Mouse (Mus musculus) forebrain, embryonic 16.5 days (tissue): ENCODE measurements around the gene Zc3hc1. TPM values are rescaled to one million over a fixed set of nuclear protein-coding genes. Genes with fewer than 3 reads are reported as not detected.

Experiments used
- ATAC-seq: fragments of 200-750 bp; cut with Nextera tagmentation; 2 replicates; pipeline ENCODE4 v1.8.0; 2017; ENCODE audit warnings: mild to moderate bottlenecking, moderate library complexity
- H3K27ac ChIP-seq: fragments of 300-500 bp; sonication (generic); 2 replicates; pipeline ENCODE4 v1.5.1; 2014; ENCODE audit warnings: low read length, control low read depth
- H3K27me3 ChIP-seq: fragments of 300-500 bp; sonication (generic); replicated peaks from 2 replicates; pipeline ENCODE4 v1.6.1; 2014; ENCODE audit warnings: low read length; ENCODE audit not compliant: control insufficient read depth, insufficient read depth
- H3K36me3 ChIP-seq: fragments of 300-500 bp; sonication (generic); 2 replicates; pipeline ENCODE4 v1.6.1; 2014; ENCODE audit not compliant: control insufficient read depth, insufficient read depth
- H3K4me1 ChIP-seq: fragments of 300-500 bp; sonication (generic); replicated peaks from 2 replicates; pipeline ENCODE4 v1.6.1; 2014; ENCODE audit warnings: low read length; ENCODE audit not compliant: control insufficient read depth, insufficient read depth
- H3K4me2 ChIP-seq: fragments of 300-500 bp; sonication (generic); 2 replicates; pipeline ENCODE4 v1.6.1; 2014; ENCODE audit warnings: mild to moderate bottlenecking, low read length, control low read depth
- H3K4me3 ChIP-seq: fragments of 300-500 bp; sonication (generic); replicated peaks from 2 replicates; pipeline ENCODE4 v1.5.1; 2014; ENCODE audit warnings: mild to moderate bottlenecking, low read length, control low read depth
- H3K9ac ChIP-seq: fragments of 300-500 bp; sonication (generic); replicated peaks from 2 replicates; pipeline ENCODE4 v1.6.1; 2014; ENCODE audit warnings: low read depth, low read length, control low read depth
- H3K9me3 ChIP-seq: fragments of 300-500 bp; sonication (generic); 2 replicates; pipeline ENCODE4 v1.6.1; 2016; ENCODE audit warnings: low read length; ENCODE audit not compliant: control insufficient read depth
- WGBS: fragments of 180-500 bp; shearing (Covaris S2); extraction: QIAGEN DNeasy Blood & Tissue Kit; methylation state at CpG from one replicate; pipeline ENCODE4 v1.1.7; 2014; 5-methylcytosine and 5-hydroxymethylcytosine counted together
- polyA plus RNA-seq: library from polyadenylated mRNA; unstranded; fragments of >200 nt; fragmentation: Nextera tagmentation; extraction: Ambion mirVana; gene quantifications from 2 replicates; pipeline ENCODE4 v1.2.1, GENCODE M21; 2015

The Zc3hc1 gene
- polyA plus RNA-seq, 1 experiment from 2014 or later = 72.6 TPM

DNA sequence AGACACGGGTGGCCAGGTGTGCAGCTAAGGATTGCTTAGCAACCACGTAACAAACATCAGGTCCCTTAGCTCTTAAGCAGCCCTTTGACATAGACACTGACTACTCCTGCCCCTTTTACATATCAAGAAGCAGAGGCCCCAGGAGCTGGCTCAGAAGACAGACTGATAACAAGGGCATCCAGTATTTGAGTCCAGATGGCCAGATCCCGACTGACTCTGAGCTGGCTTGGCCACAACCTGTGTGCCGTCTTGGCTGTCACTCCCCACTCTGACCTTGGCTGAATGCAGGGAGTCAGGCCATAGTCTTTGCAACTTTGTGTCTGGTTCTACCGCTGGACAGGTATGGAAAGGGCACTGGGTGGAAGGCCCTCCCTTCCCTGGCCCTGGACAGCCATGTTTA is 34.7 kb downstream of the Zc3hc1 start:
- no peaks in the 10 kb centered on the region for H3K27me3 ChIP-seq
- no peak for ATAC-seq
- H3K36me3 ChIP-seq = no peaks in the 10 kb centered on the region
- H3K27ac ChIP-seq = no peak overlapping the region
- H3K9ac ChIP-seq = no peak overlapping the region
- no peak overlapping the region for H3K4me3 ChIP-seq
- WGBS = 89% methylated on average over 5 of the region's 5 CpGs
- no peaks in the 10 kb centered on the region for H3K4me1 ChIP-seq
- H3K9me3 ChIP-seq = no peaks in the 10 kb centered on the region
- H3K4me2 ChIP-seq = no peak overlapping the region

- Histone ChIP-seq H3K4me2 (no peak overlapping the region), H3K9ac (no peak overlapping the region), H3K36me3 (no peaks in the 10 kb centered on the region), H3K9me3 (no peaks in the 10 kb centered on the region), H3K27ac (no peak overlapping the region), H3K4me1 (no peaks in the 10 kb centered on the region), H3K4me3 (no peak overlapping the region), H3K27me3 (no peaks in the 10 kb centered on the region)
- ATAC-seq = no peak
- 76% methylated on average over 8 of the region's 8 CpGs for WGBS
Measured at GRCm38 (mm10) chr6:30355701-30356100, 35.1 kb downstream of the Zc3hc1 start.

DNA sequence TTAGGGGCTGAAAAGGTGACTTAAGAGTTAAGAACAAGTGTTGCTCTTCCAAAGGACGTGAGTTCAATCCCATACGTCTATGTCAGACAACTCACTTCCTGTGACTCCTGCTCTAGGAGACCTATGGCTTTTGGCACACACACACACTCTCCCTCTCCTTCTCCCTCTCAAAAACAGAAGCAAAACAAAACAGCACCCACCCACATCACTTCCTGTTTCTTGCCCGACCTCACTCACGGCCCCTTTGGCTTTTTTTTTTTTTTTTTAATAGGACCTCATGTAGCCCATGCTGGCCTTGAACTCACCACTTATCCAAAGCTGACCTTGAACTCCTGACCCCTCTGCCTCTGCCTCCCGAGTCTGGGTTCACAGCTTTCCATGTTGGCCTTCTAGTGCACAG is 36.1 kb downstream of the Zc3hc1 start:
- Histone ChIP-seq H3K4me3 (no peak overlapping the region), H3K4me1 (no peaks in the 10 kb centered on the region), H3K27me3 (no peaks in the 10 kb centered on the region), H3K27ac (no peak overlapping the region), H3K9ac (no peak overlapping the region), H3K4me2 (no peak overlapping the region), H3K36me3 (no peaks in the 10 kb centered on the region), H3K9me3 (no peaks in the 10 kb centered on the region)
- 77% methylated on average over 5 of the region's 5 CpGs for WGBS
- ATAC-seq = no peak

- Histone ChIP-seq H3K27me3 (no peaks in the 10 kb centered on the region), H3K36me3 (no peaks in the 10 kb centered on the region), H3K4me3 (no peak overlapping the region), H3K4me2 (no peak overlapping the region), H3K9me3 (no peaks in the 10 kb centered on the region), H3K9ac (no peak overlapping the region), H3K4me1 (no peaks in the 10 kb centered on the region), H3K27ac (no peak overlapping the region)
- ATAC-seq = no peak
- WGBS = 75% methylated on average over 8 of the region's 8 CpGs
Measured at GRCm38 (mm10) chr6:30353661-30354060, 37.2 kb downstream of the Zc3hc1 start.

GRCm38 (mm10) chr6:30352762-30353161 is 38.1 kb downstream of the Zc3hc1 start:
- no peaks in the 10 kb centered on the region for H3K4me1 ChIP-seq
- 67% methylated on average over 8 of the region's 8 CpGs for WGBS
- H3K9me3 ChIP-seq = no peaks in the 10 kb centered on the region
- H3K27ac ChIP-seq = no peak overlapping the region
- no peak for ATAC-seq
- H3K36me3 ChIP-seq = no peaks in the 10 kb centered on the region
- H3K9ac ChIP-seq = no peak overlapping the region
- H3K4me2 ChIP-seq = no peak overlapping the region
- H3K27me3 ChIP-seq = no peaks in the 10 kb centered on the region
- no peak overlapping the region for H3K4me3 ChIP-seq

DNA sequence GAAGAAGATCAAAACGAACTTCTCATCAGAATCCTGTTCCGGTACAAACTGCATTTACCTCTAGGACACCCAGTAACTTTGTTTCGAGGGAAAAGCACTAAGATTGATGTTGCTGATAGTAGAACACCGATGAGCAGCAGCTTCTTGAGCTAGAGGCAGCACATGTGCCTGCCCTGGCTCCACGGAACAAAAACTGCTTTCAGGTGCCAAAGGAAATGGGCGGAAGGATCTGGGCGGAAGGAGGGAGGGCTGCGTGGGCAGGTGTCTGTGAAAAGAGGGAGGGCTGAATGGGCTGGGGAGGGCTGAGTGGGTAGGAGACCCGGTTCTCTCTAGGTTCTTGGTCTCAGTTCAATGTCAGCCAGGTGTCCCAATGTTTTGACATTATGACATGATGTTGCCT is 39.5 kb downstream of the Zc3hc1 start:
- Histone ChIP-seq H3K27ac (no peak overlapping the region), H3K9me3 (no peaks in the 10 kb centered on the region), H3K4me3 (no peak overlapping the region), H3K36me3 (no peaks in the 10 kb centered on the region), H3K4me1 (no peaks in the 10 kb centered on the region), H3K27me3 (no peaks in the 10 kb centered on the region), H3K4me2 (no peak overlapping the region), H3K9ac (no peak overlapping the region)
- ATAC-seq = no peak
- 79% methylated on average over 9 of the region's 9 CpGs for WGBS

DNA sequence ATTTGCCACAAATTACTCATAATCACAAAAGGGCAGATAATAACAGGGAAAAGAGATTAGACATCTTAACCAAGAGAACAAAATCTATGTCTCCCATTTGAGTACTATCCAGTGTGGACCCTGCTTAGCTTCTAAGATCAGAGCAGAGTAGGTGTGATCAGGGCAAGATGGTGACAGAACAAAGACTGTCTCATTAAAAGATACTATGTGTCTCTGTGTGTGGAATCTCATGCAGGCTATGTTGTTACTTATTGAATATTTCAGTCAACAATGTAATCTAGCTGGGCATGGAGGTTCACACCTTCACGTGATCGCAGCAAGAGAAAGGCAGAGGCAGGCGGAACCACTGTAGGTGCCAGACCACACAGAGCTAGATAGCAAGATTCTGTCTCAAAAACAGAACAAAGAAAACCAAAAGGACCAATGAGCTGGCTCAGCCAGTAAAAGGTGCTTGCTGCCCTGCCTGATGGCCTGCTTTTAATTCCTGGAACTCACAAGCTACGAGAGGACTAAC is 43.5 kb downstream of the Zc3hc1 start:
- no peaks in the 10 kb centered on the region for H3K36me3 ChIP-seq
- no peak overlapping the region for H3K4me2 ChIP-seq
- ATAC-seq = no peak
- no peak overlapping the region for H3K27ac ChIP-seq
- 65% methylated on average over 4 of the region's 4 CpGs for WGBS
- H3K9me3 ChIP-seq = no peaks in the 10 kb centered on the region
- H3K27me3 ChIP-seq = no peaks in the 10 kb centered on the region
- no peaks in the 10 kb centered on the region for H3K4me1 ChIP-seq
- H3K4me3 ChIP-seq = no peak overlapping the region
- H3K9ac ChIP-seq = no peak overlapping the region

GRCm38 (mm10) chr6:30346737-30347136 is 44.1 kb downstream of the Zc3hc1 start:
- Histone ChIP-seq H3K4me3 (no peak overlapping the region), H3K36me3 (no peaks in the 10 kb centered on the region), H3K4me1 (no peaks in the 10 kb centered on the region), H3K4me2 (no peak overlapping the region), H3K9ac (no peak overlapping the region), H3K27ac (no peak overlapping the region), H3K9me3 (no peaks in the 10 kb centered on the region), H3K27me3 (no peaks in the 10 kb centered on the region)
- ATAC-seq = no peak
- WGBS = 48% methylated on average over 6 of the region's 6 CpGs

DNA sequence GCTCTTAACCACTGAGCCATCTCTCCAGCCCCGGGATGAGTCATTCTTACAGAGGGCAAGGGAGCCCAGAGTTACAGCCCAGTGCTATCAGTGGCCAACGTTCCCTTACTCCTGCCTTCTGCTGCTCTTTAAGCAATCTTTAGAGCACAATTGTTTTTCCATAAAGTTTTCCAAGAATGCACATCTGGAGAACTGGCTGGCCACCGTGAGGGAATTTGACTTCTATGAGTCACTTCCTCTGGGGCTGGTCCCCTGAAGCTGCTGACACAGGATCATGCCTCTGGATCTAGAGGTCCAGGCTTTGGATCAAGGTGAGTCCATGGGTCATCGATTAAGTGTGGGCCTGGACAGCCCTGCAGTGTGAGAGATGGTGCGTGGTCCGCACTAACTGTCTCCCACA is 46.8 kb downstream of the Zc3hc1 start:
- Histone ChIP-seq H3K9me3 (no peaks in the 10 kb centered on the region), H3K4me2 (no peak overlapping the region), H3K36me3 (no peaks in the 10 kb centered on the region), H3K27ac (no peak overlapping the region), H3K4me1 (no peaks in the 10 kb centered on the region), H3K4me3 (no peak overlapping the region), H3K9ac (no peak overlapping the region), H3K27me3 (no peaks in the 10 kb centered on the region)
- ATAC-seq = no peak
- WGBS = 84% methylated on average over 6 of the region's 6 CpGs

DNA sequence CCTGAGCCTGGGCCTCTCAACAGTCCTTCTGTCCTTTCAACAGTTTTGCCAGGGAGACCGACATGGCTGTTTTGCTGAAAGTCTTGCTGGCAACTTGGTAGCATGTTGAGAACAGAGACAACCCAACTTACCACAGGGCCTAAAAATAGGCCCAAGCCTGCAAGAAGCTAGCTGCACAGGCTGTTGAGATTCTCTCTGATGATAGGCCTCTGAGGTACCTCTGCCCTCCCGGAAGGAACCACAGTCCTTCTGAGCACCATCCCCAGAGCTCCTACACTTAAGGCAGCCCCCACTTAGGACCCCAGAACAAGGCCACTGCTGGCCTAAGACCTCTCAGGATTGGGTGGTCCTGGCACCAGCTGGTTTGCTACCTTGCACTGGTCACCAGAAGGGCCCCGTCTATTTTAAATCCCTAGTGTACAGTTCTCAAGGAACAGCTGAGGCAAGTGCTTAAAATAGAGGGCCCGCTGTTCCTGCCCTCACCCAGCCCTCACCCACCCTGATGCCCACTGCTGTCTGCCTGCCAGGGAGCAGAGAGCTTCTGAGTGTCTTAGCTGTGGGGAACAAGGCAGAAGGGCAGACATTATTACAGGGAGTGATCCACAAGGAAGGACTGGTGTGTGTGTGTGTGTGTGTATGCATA is 50.5 kb downstream of the Zc3hc1 start:
- no peaks in the 10 kb centered on the region for H3K9me3 ChIP-seq
- WGBS = 91% methylated on average over 4 of the region's 4 CpGs

More for the DNA sequence above, 50.5 kb downstream of the Zc3hc1 start:
- Histone ChIP-seq H3K27me3 (no peaks in the 10 kb centered on the region), H3K27ac (no peak overlapping the region), H3K4me1 (no peaks in the 10 kb centered on the region), H3K4me2 (no peak overlapping the region), H3K4me3 (no peak overlapping the region), H3K36me3 (no peaks in the 10 kb centered on the region), H3K9ac (no peak overlapping the region)
- ATAC-seq = no peak
